Mouse (Mus musculus): Measurements from ENCODE around the gene Pkp4. TPM values are rescaled to one million over a fixed set of nuclear protein-coding genes. Genes with fewer than 3 reads are reported as not detected.
A peak's percentile ranks its signal among the peaks of the same experiment; 100 is the strongest.

The Pkp4 gene
- total RNA-seq, 1 experiment = 54.3 TPM

DNA sequence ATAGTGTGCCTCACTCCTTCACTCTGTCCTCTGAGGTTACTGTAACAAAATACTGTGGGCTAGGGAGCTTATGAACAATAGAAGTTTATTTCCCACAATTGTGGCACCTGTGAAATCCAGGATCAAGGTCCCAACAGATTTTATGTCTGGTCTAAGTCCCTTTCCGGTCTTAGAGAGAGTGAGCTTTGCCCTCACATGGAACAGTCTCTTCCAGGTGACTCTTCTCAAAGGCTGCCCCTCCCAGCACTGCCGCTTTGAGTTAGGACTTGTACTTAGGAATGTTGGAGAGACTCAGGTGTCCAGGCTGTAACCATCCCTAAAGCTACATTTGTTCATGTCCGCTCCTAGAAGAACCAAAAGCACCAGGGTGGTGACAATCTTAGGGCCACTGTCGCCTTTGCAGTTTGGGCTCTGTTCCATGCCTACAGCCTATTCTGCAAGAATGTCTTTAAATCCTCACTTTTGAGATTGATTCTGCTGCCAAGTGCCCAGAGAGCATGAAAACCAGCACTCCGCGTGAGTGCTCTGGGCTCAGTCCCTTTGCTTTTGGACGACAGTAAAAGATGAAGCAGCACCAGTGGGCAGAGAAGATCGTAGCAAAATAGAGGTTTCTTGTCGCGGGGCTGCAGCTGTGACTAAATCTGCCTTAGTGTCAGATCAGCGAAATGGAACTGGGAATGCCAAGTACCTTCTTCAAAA is 184.6 kb downstream of the Pkp4 start:
- Histone ChIP-seq H3K4me1 (ENCODE audit: control insufficient read depth in 2 of 2, insufficient read depth in 2 of 2, low read length in 2 of 2, poor library complexity in 1 of 2) (peaks cover 2 to 24% of the 10 kb centered on the region in 2 experiments; a peak in 2 of 4 replicates), H3K27ac (ENCODE audit: insufficient read depth, low read depth, low read length, poor library complexity, severe bottlenecking) (no peak overlapping the region), H3K36me3 (ENCODE audit: control insufficient read depth, insufficient read depth, low read length, poor library complexity, severe bottlenecking) (peaks cover 38% of the 10 kb centered on the region), H3K4me3 (ENCODE audit: insufficient read depth in 1 of 2, low read depth in 1 of 2, low read length in 2 of 2, poor library complexity in 1 of 2, severe bottlenecking in 1 of 2) (no peak overlapping the region), H3K9ac (ENCODE audit: insufficient read depth, low read depth, low read length, poor library complexity, severe bottlenecking) (no peak overlapping the region), H3K9me3 (ENCODE audit: control insufficient read depth, insufficient read depth, low read depth, low read length) (no peaks in the 10 kb centered on the region)
- in situ Hi-C loops (cut with MboI; ENCODE audit: low sequenced_read_pairs in 2 of 2, unreplicated experiment in 2 of 2) = no loop called here
- no peak for TF ChIP-seq CHD2 (IDR thresholded peaks at IDR 0.05; ENCODE audit: low read depth, low read length)
- no peak for DNase-seq (ENCODE audit: low read depth, low spot score)

DNA sequence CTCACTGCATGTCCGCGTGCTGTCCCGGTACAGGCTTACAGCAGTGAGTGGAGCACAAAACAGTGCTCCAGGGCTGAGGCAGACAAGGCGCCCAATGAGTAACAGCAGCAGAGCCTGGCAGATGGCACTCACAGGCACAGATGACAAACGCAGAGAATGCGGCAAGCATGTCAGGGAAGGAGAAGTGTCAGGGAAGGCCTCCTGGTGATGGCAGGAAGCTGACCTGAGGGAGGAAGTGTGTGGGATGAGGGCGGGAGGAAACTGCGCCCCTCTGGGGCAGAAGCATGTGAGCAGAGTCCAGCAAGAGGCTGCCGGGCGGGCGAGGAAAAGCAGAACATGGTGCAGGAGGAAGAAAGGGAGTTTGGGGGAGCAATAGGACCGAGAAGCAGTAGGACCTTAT is 185.8 kb downstream of the Pkp4 start:
- no peak overlapping the region for H3K27ac ChIP-seq (ENCODE audit: insufficient read depth, low read depth, low read length, poor library complexity, severe bottlenecking)
- in situ Hi-C loops (cut with MboI; ENCODE audit: low sequenced_read_pairs in 2 of 2, unreplicated experiment in 2 of 2) = no loop called here
- peak overlapping the region in 1 of 2 experiments; percentile 15; a peak in 1 of 4 replicates for H3K4me3 ChIP-seq (ENCODE audit: insufficient read depth in 1 of 2, low read depth in 1 of 2, low read length in 2 of 2, poor library complexity in 1 of 2, severe bottlenecking in 1 of 2)
- peaks cover 37% of the 10 kb centered on the region for H3K36me3 ChIP-seq (ENCODE audit: control insufficient read depth, insufficient read depth, low read length, poor library complexity, severe bottlenecking)
- no peaks in the 10 kb centered on the region for H3K9me3 ChIP-seq (ENCODE audit: control insufficient read depth, insufficient read depth, low read depth, low read length)
- no peak for TF ChIP-seq ZC3H11A (IDR thresholded peaks at IDR 0.05; ENCODE audit: borderline replicate concordance, low read depth, low read length)
- TF ChIP-seq MAFK (IDR thresholded peaks at IDR 0.05; ENCODE audit: insufficient read depth, low read depth, low read length) = no peak
- TF ChIP-seq ZNF384 (IDR thresholded peaks at IDR 0.05; ENCODE audit: low read depth, low read length) = no peak
- no peak for TF ChIP-seq HCFC1 (IDR thresholded peaks at IDR 0.05; ENCODE audit: borderline replicate concordance, insufficient read depth, low read length)
- TF ChIP-seq CHD2 (IDR thresholded peaks at IDR 0.05; ENCODE audit: low read depth, low read length) = no peak
- no peak for DNase-seq (ENCODE audit: low read depth, low spot score)
- peak overlapping the region; percentile 22 for H3K9ac ChIP-seq (ENCODE audit: insufficient read depth, low read depth, low read length, poor library complexity, severe bottlenecking)
- peaks cover 2 to 27% of the 10 kb centered on the region in 2 experiments; a peak in 2 of 4 replicates for H3K4me1 ChIP-seq (ENCODE audit: control insufficient read depth in 2 of 2, insufficient read depth in 2 of 2, low read length in 2 of 2, poor library complexity in 1 of 2)

DNA sequence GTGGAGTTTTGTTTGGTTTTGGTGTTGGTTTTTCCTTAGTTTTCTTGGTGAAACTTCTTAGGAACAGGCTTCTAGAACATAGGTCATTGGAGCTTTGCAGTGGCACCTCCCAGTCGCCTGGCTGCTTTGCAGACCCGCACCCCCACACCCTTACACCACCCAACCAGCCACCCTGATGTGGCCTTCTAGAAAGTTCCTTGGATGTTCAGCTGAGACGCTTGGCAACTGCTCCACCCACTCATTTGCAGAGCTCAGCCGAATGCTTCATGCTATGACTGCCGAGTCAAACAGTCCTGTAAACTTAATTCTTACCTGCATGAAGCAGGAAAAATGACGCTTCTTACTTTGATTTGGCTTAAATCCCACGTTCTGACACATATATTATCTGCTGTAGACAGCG is 187.9 kb downstream of the Pkp4 start:
- no peak for DNase-seq (ENCODE audit: low read depth, low spot score)
- H3K4me3 ChIP-seq (ENCODE audit: insufficient read depth in 1 of 2, low read depth in 1 of 2, low read length in 2 of 2, poor library complexity in 1 of 2, severe bottlenecking in 1 of 2) = no peak overlapping the region
- H3K9me3 ChIP-seq (ENCODE audit: control insufficient read depth, insufficient read depth, low read depth, low read length) = no peaks in the 10 kb centered on the region
- TF ChIP-seq MAFK (IDR thresholded peaks at IDR 0.05; ENCODE audit: insufficient read depth, low read depth, low read length) (no peak), CHD2 (IDR thresholded peaks at IDR 0.05; ENCODE audit: low read depth, low read length) (no peak), ZC3H11A (IDR thresholded peaks at IDR 0.05; ENCODE audit: borderline replicate concordance, low read depth, low read length) (no peak), HCFC1 (IDR thresholded peaks at IDR 0.05; ENCODE audit: borderline replicate concordance, insufficient read depth, low read length) (no peak), ZNF384 (IDR thresholded peaks at IDR 0.05; ENCODE audit: low read depth, low read length) (no peak)
- no peak overlapping the region for H3K27ac ChIP-seq (ENCODE audit: insufficient read depth, low read depth, low read length, poor library complexity, severe bottlenecking)
- H3K36me3 ChIP-seq (ENCODE audit: control insufficient read depth, insufficient read depth, low read length, poor library complexity, severe bottlenecking) = peaks cover 29% of the 10 kb centered on the region
- in situ Hi-C loops (cut with MboI; ENCODE audit: low sequenced_read_pairs in 2 of 2, unreplicated experiment in 2 of 2) = no loop called here
- H3K9ac ChIP-seq (ENCODE audit: insufficient read depth, low read depth, low read length, poor library complexity, severe bottlenecking) = no peak overlapping the region
- H3K4me1 ChIP-seq (ENCODE audit: control insufficient read depth in 2 of 2, insufficient read depth in 2 of 2, low read length in 2 of 2, poor library complexity in 1 of 2) = peaks cover 5 to 27% of the 10 kb centered on the region in 2 experiments; a peak in 2 of 4 replicates

DNA sequence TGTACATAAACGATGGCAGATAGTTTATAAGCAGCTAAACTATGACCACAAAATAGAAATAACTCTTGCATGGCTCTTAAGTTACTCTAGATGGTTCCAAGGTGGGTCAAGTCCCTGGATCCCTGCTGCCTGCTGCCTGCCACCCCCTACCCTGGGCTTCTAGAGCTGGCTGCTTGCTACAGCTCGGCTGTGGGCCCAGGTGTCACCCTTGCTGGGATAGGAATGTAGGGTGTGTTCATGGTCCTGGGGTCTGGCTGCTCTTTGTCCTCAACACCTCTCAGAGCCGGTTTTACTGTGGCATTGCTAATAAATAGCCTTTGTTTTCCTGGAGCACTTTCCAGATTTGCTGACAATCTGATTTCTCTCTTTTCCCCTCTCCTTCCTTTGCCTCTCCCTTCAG is 189.4 kb downstream of the Pkp4 start:
- Histone ChIP-seq H3K36me3 (ENCODE audit: control insufficient read depth, insufficient read depth, low read length, poor library complexity, severe bottlenecking) (peaks cover 36% of the 10 kb centered on the region), H3K9me3 (ENCODE audit: control insufficient read depth, insufficient read depth, low read depth, low read length) (no peaks in the 10 kb centered on the region), H3K9ac (ENCODE audit: insufficient read depth, low read depth, low read length, poor library complexity, severe bottlenecking) (no peak overlapping the region), H3K4me3 (ENCODE audit: insufficient read depth in 1 of 2, low read depth in 1 of 2, low read length in 2 of 2, poor library complexity in 1 of 2, severe bottlenecking in 1 of 2) (no peak overlapping the region), H3K4me1 (ENCODE audit: control insufficient read depth in 2 of 2, insufficient read depth in 2 of 2, low read length in 2 of 2, poor library complexity in 1 of 2) (peaks cover 5 to 27% of the 10 kb centered on the region in 2 experiments; a peak in 2 of 4 replicates), H3K27ac (ENCODE audit: insufficient read depth, low read depth, low read length, poor library complexity, severe bottlenecking) (no peak overlapping the region)
- in situ Hi-C loops (cut with MboI; ENCODE audit: low sequenced_read_pairs in 2 of 2, unreplicated experiment in 2 of 2) = no loop called here
- TF ChIP-seq ZC3H11A (IDR thresholded peaks at IDR 0.05; ENCODE audit: borderline replicate concordance, low read depth, low read length) (no peak), HCFC1 (IDR thresholded peaks at IDR 0.05; ENCODE audit: borderline replicate concordance, insufficient read depth, low read length) (no peak), ZNF384 (IDR thresholded peaks at IDR 0.05; ENCODE audit: low read depth, low read length) (no peak), MAFK (IDR thresholded peaks at IDR 0.05; ENCODE audit: insufficient read depth, low read depth, low read length) (no peak), CHD2 (IDR thresholded peaks at IDR 0.05; ENCODE audit: low read depth, low read length) (no peak)
- no peak for DNase-seq (ENCODE audit: low read depth, low spot score)

All from ES-E14 (cell line).